In the genomic region with DNA sequence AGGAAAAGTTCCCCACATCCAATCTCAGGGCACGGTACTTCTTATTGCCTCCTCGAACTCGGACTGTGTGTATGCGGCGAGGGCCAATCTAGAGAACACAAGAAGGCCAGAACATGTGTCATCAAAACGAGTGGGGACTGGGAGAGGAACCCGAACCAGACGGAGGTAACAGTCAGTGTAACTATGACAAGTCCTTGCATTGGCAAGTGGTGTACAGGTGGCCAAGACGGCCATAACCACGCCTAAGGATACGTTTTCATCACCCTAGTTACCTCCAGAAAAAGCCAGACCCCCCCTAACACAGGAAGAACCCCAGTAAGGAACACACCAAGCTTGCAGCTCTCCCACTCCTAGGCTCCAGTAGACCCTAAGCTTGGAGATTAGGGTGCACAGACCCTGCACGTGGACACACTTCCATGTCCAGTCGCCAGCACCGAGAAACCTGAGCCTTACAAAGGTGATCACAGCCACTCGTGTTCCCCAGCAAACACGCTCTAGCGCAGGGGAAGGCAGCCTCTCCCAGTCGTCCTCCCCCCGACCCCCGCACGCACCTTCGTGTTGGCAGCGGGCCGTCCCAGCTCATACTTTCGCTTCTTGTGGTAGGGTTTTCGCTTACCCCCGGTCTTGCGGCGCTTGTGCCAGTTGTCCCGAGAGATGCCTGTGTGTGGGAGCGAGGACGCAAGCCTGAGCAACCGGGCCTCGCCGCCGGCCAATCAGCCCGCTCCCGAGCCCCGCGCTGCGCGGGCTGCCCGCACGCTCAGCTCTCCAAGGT, we compare ENCODE assay signal across 1 mouse cellular context.
TF ChIP-seq lines count a peak whose summit lies in the region.

No protein-coding gene starts in this region.

TF ChIP-seq in C2C12, 6 proteins besides CTCF, POLR2A, EP300 and RAD21:
- TF ChIP-seq MYOD1 (IDR thresholded peaks at IDR 0.05; ENCODE audit: control insufficient read depth, insufficient read length, low read depth) (no peak), FOSL1 (IDR thresholded peaks at IDR 0.05; ENCODE audit: insufficient read depth, low read length, poor library complexity, severe bottlenecking) (no peak), CEBPB (IDR thresholded peaks at IDR 0.05; ENCODE audit: low read depth) (no peak), MYOG (IDR thresholded peaks at IDR 0.05; ENCODE audit: control insufficient read depth, extremely low read depth, insufficient read length) (no peak), USF1 (IDR thresholded peaks at IDR 0.05; ENCODE audit: low read depth) (no peak), MAX (IDR thresholded peaks at IDR 0.05) (no peak)
